Mouse (Mus musculus): ENCODE measurements around the gene Sos1. TPM values are rescaled to one million over a fixed set of nuclear protein-coding genes. Genes with fewer than 3 reads are reported as not detected.
A peak's percentile ranks its signal among the peaks of the same experiment; 100 is the strongest.

Sos1 gene
- total and polyA plus RNA-seq, 3 experiments, result 4.0 to 10.7 (median 4.7) TPM

- H3K36me3 ChIP-seq (replicated peaks in 1 of 2; ENCODE audit: control insufficient read depth in 1 of 2, insufficient read depth in 1 of 2, low read length in 1 of 2), result peaks cover 9 to 14% of the 10 kb centered on the region in 2 experiments
- TF ChIP-seq MAX (IDR thresholded peaks at IDR 0.05; ENCODE audit: low read length), result peak; percentile 50
- TF ChIP-seq ETS1 (conservative IDR thresholded peaks at IDR 0.05; ENCODE audit: low read depth, low read length), result 0 out of 2 replicates have a peak, but pooled peaks have one; percentile 11
- TF ChIP-seq UBTF (IDR thresholded peaks at IDR 0.05; ENCODE audit: low read depth, low read length), result peak; percentile 48; the same call in 1 of the 2 replicates
- peak; percentile 84 for TF ChIP-seq BHLHE40 (IDR thresholded peaks at IDR 0.05; ENCODE audit: low read depth, low read length)
- peak; percentile 53; the same call in 1 of the 2 replicates for TF ChIP-seq MYC (IDR thresholded peaks at IDR 0.05; ENCODE audit: low read depth, low read length)
- peak; percentile 44; the same call in 1 of the 2 replicates for TF ChIP-seq CHD2 (IDR thresholded peaks at IDR 0.05; ENCODE audit: low read length)
- TF ChIP-seq POLR2A (IDR thresholded peaks at IDR 0.05; ENCODE audit: low read depth, low read length), result peak; percentile 52; the same call in 1 of the 2 replicates
- TF ChIP-seq ZKSCAN1 (IDR thresholded peaks at IDR 0.05; ENCODE audit: borderline replicate concordance, low read depth, low read length), result no peak
- TF ChIP-seq TBP (conservative IDR thresholded peaks at IDR 0.05; ENCODE audit: low read depth, low read length), result 0 out of 2 replicates have a peak, but pooled peaks have one; percentile 0
- TF ChIP-seq TCF12 (IDR thresholded peaks at IDR 0.05; ENCODE audit: low read depth, low read length), result 0 out of 2 replicates have a peak, but pooled peaks have one; percentile 17
- peak; percentile 50; the same call in 1 of the 2 replicates for TF ChIP-seq MXI1 (IDR thresholded peaks at IDR 0.05; ENCODE audit: low read depth, low read length)
- TF ChIP-seq USF2 (conservative IDR thresholded peaks at IDR 0.05; ENCODE audit: low read depth, low read length), result no peak
- TF ChIP-seq ELF1 (IDR thresholded peaks at IDR 0.05; ENCODE audit: low read depth, low read length), result 0 out of 2 replicates have a peak, but pooled peaks have one; percentile 20
- TF ChIP-seq SIN3A (IDR thresholded peaks at IDR 0.05; ENCODE audit: low read length), result peak; percentile 62; the same call in 1 of the 2 replicates
- no peak for TF ChIP-seq GABPA (IDR thresholded peaks at IDR 0.05; ENCODE audit: insufficient replicate concordance, low read depth, low read length)
- no peak for TF ChIP-seq PAX5 (IDR thresholded peaks at IDR 0.05; ENCODE audit: low read length)
- peak overlapping the region; percentile 91 for H3K27ac ChIP-seq (ENCODE audit: insufficient read depth, low read depth)
- peak overlapping the region; percentile 88 for H3K9ac ChIP-seq (ENCODE audit: insufficient read depth, low read depth)
- H3K27me3 ChIP-seq (replicated peaks), result no peaks in the 10 kb centered on the region
- in situ Hi-C loops (cut with MboI; ENCODE audit: low pct_ligation_motif_present, low pct_unique_long_range_greater_than_20kb, low sequenced_read_pairs) (loop anchor here (10.0 kb wide), 1 partner anchor 75 kb away; no protein-coding TSS in a partner anchor), dilution Hi-C loops (cut with MboI; ENCODE audit: extremely low pct_ligation_motif_present, extremely low pct_unique_long_range_greater_than_20kb, low sequenced_read_pairs) (no loop called here)
- H3K79me2 ChIP-seq (replicated peaks; ENCODE audit: control insufficient read depth, extremely low read depth, insufficient read depth, poor library complexity, severe bottlenecking), result peaks cover 48% of the 10 kb centered on the region
- no peaks in the 10 kb centered on the region for H3K9me3 ChIP-seq (replicated peaks; ENCODE audit: low read length)
- peak overlapping the region; percentile 80 to 87 (median 86) for H3K4me3 ChIP-seq (replicated peaks in 1 of 3; ENCODE audit: low read depth in 2 of 3, low read length in 2 of 3, poor library complexity in 1 of 3)
- no peak overlapping the region for H3K4me2 ChIP-seq (ENCODE audit: insufficient read depth, low read depth, poor library complexity, severe bottlenecking)
- peaks cover 5 to 47% of the 10 kb centered on the region in 2 experiments; a peak in 3 of 4 replicates for H3K4me1 ChIP-seq (ENCODE audit: control insufficient read depth in 1 of 2, insufficient read depth in 2 of 2)
- DNase-seq (ENCODE audit: extremely low read depth), result peak; percentile 85
Measured at GRCm38 (mm10) chr17:80479295-80480030, 790 bp downstream of the Sos1 start.

- dilution Hi-C loops (cut with MboI; ENCODE audit: extremely low pct_ligation_motif_present, extremely low pct_unique_long_range_greater_than_20kb, low sequenced_read_pairs), result no loop called here
- DNase-seq (ENCODE audit: extremely low read depth), result peak; percentile 73
- H3K4me3 ChIP-seq (replicated peaks in 1 of 3; ENCODE audit: low read depth in 2 of 3, low read length in 2 of 3, poor library complexity in 1 of 3), result peak overlapping the region in 2 of 3 experiments; percentile 44 to 86
- H3K79me2 ChIP-seq (replicated peaks; ENCODE audit: control insufficient read depth, extremely low read depth, insufficient read depth, poor library complexity, severe bottlenecking), result peaks cover 65% of the 10 kb centered on the region
- no peaks in the 10 kb centered on the region for H3K27me3 ChIP-seq (replicated peaks)
- in situ Hi-C loops (cut with MboI; ENCODE audit: low pct_ligation_motif_present, low pct_unique_long_range_greater_than_20kb, low sequenced_read_pairs), result no loop called here
- H3K36me3 ChIP-seq (replicated peaks in 1 of 2; ENCODE audit: control insufficient read depth in 1 of 2, insufficient read depth in 1 of 2, low read length in 1 of 2), result peaks cover 11 to 29% of the 10 kb centered on the region in 2 experiments
- no peaks in the 10 kb centered on the region for H3K9me3 ChIP-seq (replicated peaks; ENCODE audit: low read length)
- peaks cover 5 to 53% of the 10 kb centered on the region in 2 experiments; a peak in 3 of 4 replicates for H3K4me1 ChIP-seq (ENCODE audit: control insufficient read depth in 1 of 2, insufficient read depth in 2 of 2)
- peak overlapping the region; percentile 97 for H3K4me2 ChIP-seq (ENCODE audit: insufficient read depth, low read depth, poor library complexity, severe bottlenecking)
- peak overlapping the region; percentile 88 for H3K9ac ChIP-seq (ENCODE audit: insufficient read depth, low read depth)
- peak overlapping the region; percentile 70; the same call in 1 of the 2 replicates for H3K27ac ChIP-seq (ENCODE audit: insufficient read depth, low read depth)
- TF ChIP-seq USF1 (IDR thresholded peaks at IDR 0.05; ENCODE audit: low read depth, low read length) (no peak), USF2 (conservative IDR thresholded peaks at IDR 0.05; ENCODE audit: low read depth, low read length) (no peak), JUN (IDR thresholded peaks at IDR 0.05; ENCODE audit: insufficient read depth, low read depth, low read length) (no peak), CTCF (conservative IDR thresholded peaks at IDR 0.05 in 1 of 2, IDR thresholded peaks at IDR 0.05 in 1 of 2; ENCODE audit: low read depth in 2 of 2, low read length in 2 of 2) (no peak), RCOR1 (conservative IDR thresholded peaks at IDR 0.05; ENCODE audit: low read depth, low read length) (no peak), ZC3H11A (IDR thresholded peaks at IDR 0.05; ENCODE audit: low read depth, low read length) (no peak), MYC (IDR thresholded peaks at IDR 0.05; ENCODE audit: low read depth, low read length) (0 out of 2 replicates have a peak, but pooled peaks have one; percentile 14), UBTF (IDR thresholded peaks at IDR 0.05; ENCODE audit: low read depth, low read length) (no peak), ZNF384 (IDR thresholded peaks at IDR 0.05; ENCODE audit: low read depth, low read length) (peak; percentile 76), NELFE (IDR thresholded peaks at IDR 0.05; ENCODE audit: low read depth, low read length) (no peak), TCF12 (IDR thresholded peaks at IDR 0.05; ENCODE audit: low read depth, low read length) (no peak), ELF1 (IDR thresholded peaks at IDR 0.05; ENCODE audit: low read depth, low read length) (no peak), MAFK (IDR thresholded peaks at IDR 0.05; ENCODE audit: insufficient replicate concordance, low read length) (no peak), CHD2 (IDR thresholded peaks at IDR 0.05; ENCODE audit: low read length) (no peak), ZMIZ1 (IDR thresholded peaks at IDR 0.05; ENCODE audit: low read depth, low read length) (no peak), POLR2A (IDR thresholded peaks at IDR 0.05; ENCODE audit: low read depth, low read length) (no peak), GABPA (IDR thresholded peaks at IDR 0.05; ENCODE audit: insufficient replicate concordance, low read depth, low read length) (no peak), MEF2A (IDR thresholded peaks at IDR 0.05; ENCODE audit: borderline replicate concordance, low read depth, low read length) (no peak; the same call in 1 of the 2 replicates), POLR2AphosphoS2 (IDR thresholded peaks at IDR 0.05; ENCODE audit: low read depth, low read length) (no peak), JUND (conservative IDR thresholded peaks at IDR 0.05; ENCODE audit: low read depth, low read length) (no peak), ETS1 (conservative IDR thresholded peaks at IDR 0.05; ENCODE audit: low read depth, low read length) (peak; percentile 31; the same call in 1 of the 2 replicates)
Measured at GRCm38 (mm10) chr17:80477679-80478078, 2.6 kb downstream of the Sos1 start.

Measured in CH12.LX (cell line).